Mouse (Mus musculus): ENCODE results near the gene Dnajb3.

DNA sequence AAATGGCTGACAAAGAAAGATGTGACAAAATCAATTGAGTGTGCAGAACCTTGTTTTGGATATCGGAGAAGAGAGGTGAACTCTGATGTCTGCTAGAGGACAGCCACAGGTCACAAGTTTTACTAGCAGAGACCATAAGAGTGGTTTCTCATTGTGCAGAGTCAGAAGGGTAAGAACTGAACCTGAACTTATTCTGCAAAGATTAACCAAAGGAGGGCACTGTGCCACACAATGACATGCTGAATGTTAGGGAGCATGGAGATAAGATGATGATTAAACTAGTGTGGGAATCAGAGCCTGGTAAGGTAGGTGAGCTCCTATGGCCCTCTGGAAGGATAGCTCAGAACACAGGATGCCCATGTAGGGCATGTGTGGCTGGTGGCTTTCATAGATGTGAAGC, 9.9 kb downstream of the Dnajb3 start:
- no peak for TF ChIP-seq POLR2A (IDR thresholded peaks at IDR 0.05; ENCODE audit: insufficient read depth, low read depth, low read length)
- no peak for TF ChIP-seq CTCF (IDR thresholded peaks at IDR 0.05; ENCODE audit: insufficient read depth, low read depth, low read length)
